15 mouse cellular contexts compared by ENCODE assay signal in the genomic region with DNA sequence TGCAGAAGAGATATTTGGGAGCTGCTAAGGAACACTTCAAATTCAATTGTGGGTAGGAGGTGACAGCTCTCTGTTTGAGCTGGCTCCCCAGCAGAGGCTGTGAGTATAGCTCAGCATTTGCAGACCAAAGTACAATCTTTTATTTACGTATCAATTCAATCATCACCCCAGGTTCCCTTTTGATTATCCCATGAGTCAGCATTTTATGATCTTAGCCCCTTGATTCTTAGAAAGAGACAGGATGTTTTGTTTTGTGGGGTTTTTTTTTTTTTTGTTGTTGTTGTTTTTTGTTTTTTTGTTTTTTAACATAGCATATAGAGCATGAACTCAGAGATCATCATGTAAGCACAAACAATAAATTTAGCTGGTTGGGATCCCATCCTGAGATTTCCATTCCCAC.
"Had no signal": no experiment of that assay in that cellular context is flagged by ENCODE, and none has a peak within 500 bp of the region (broad histone marks: within the 10 kb centered on the region; RNA-seq: fewer than 3 reads in every experiment).

No protein-coding gene starts in this region.

- H3K4me3 ChIP-seq: lung, embryonic 15.5 days; megakaryocyte, embryonic 14.5 days; midbrain, embryonic 13.5 days; midbrain, embryonic 15.5 days; neural tube, embryonic 12.5 days; stomach, embryonic 15.5 days had no signal

- H3K9me3 ChIP-seq: lung, embryonic 15.5 days; megakaryocyte, embryonic 14.5 days; midbrain, embryonic 13.5 days; midbrain, embryonic 15.5 days; neural tube, embryonic 12.5 days; stomach, embryonic 15.5 days had no signal

- H3K27ac ChIP-seq: lung, embryonic 15.5 days; macrophage; midbrain, embryonic 13.5 days; midbrain, embryonic 15.5 days; neural tube, embryonic 12.5 days; stomach, embryonic 15.5 days; stomach, postnatal 0 days had no signal

- H3K36me3 ChIP-seq: lung, embryonic 15.5 days; midbrain, embryonic 13.5 days; midbrain, embryonic 15.5 days; neural tube, embryonic 12.5 days; stomach, embryonic 15.5 days had no signal

- DNase-seq: lung, adult 2 months; lung, postnatal 14 days; lung, postnatal 36 days; right cerebral cortex, postnatal 14 days; thymus, adult 2 months; thymus, postnatal 25 days; thymus, postnatal 4 days had no signal

- H3K9ac ChIP-seq: lung, embryonic 15.5 days; midbrain, embryonic 13.5 days; midbrain, embryonic 15.5 days; neural tube, embryonic 12.5 days; stomach, embryonic 15.5 days had no signal

- H3K4me1 ChIP-seq: lung, embryonic 15.5 days; megakaryocyte, embryonic 14.5 days; midbrain, embryonic 13.5 days; midbrain, embryonic 15.5 days; neural tube, embryonic 12.5 days; stomach, embryonic 15.5 days had no signal

- H3K27me3 ChIP-seq: lung, embryonic 15.5 days; megakaryocyte, embryonic 14.5 days; midbrain, embryonic 13.5 days; midbrain, embryonic 15.5 days; neural tube, embryonic 12.5 days; stomach, embryonic 15.5 days had no signal
